Mouse (Mus musculus): ENCODE measurements around the gene Dctn3. TPM values are rescaled to one million over a fixed set of nuclear protein-coding genes. Genes with fewer than 3 reads are reported as not detected.

Gene Dctn3
- polyA plus RNA-seq, 1 experiment from 2014 or later = 122 TPM

GRCm38 (mm10) chr4:41757321-41757720, 34.4 kb upstream of the Dctn3 start:
- H3K4me2 ChIP-seq (replicated peaks) = no peak overlapping the region
- 94% methylated on average over 13 of the region's 13 CpGs for WGBS
- H3K4me3 ChIP-seq (replicated peaks) = no peak overlapping the region
- no peaks in the 10 kb centered on the region for H3K27me3 ChIP-seq (replicated peaks)
- ATAC-seq = no peak
- no peak overlapping the region for H3K27ac ChIP-seq
- 0 out of 2 replicates have a peak, but pooled peaks cover 5% of the 10 kb centered on the region for H3K36me3 ChIP-seq
- H3K4me1 ChIP-seq (replicated peaks) = peaks cover 37% of the 10 kb centered on the region
- H3K9me3 ChIP-seq = no peaks in the 10 kb centered on the region
- H3K9ac ChIP-seq = no peak overlapping the region

DNA sequence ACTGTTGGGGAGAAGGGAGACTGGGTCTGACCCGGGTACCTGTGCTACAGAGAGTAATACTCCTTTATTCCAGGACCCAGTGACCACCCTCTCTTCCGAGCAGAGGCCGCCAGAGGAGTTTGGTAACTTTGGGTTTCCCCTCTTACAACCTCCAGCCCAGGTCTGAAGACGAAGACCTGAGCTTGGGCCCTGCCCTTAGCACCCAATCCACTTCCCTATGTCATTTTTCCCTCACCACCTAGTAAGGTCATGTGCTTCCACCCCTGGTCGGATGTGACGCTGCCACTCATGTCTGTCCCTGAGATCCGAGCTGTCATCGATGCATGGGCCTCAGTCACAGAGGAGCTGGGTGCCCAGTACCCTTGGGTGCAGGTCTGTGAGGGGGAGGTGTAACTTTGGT, 33.5 kb upstream of the Dctn3 start:
- peaks cover 29% of the 10 kb centered on the region for H3K4me1 ChIP-seq (replicated peaks)
- no peaks in the 10 kb centered on the region for H3K9me3 ChIP-seq
- ATAC-seq = no peak
- no peaks in the 10 kb centered on the region for H3K27me3 ChIP-seq (replicated peaks)
- H3K4me3 ChIP-seq (replicated peaks) = peak overlapping the region; percentile 60
- WGBS = 73% methylated on average over 8 of the region's 8 CpGs
- H3K4me2 ChIP-seq (replicated peaks) = peak overlapping the region; percentile 88
- H3K9ac ChIP-seq = peak overlapping the region; percentile 75
- no peak overlapping the region for H3K27ac ChIP-seq
- H3K36me3 ChIP-seq = 0 out of 2 replicates have a peak, but pooled peaks cover 5% of the 10 kb centered on the region

DNA sequence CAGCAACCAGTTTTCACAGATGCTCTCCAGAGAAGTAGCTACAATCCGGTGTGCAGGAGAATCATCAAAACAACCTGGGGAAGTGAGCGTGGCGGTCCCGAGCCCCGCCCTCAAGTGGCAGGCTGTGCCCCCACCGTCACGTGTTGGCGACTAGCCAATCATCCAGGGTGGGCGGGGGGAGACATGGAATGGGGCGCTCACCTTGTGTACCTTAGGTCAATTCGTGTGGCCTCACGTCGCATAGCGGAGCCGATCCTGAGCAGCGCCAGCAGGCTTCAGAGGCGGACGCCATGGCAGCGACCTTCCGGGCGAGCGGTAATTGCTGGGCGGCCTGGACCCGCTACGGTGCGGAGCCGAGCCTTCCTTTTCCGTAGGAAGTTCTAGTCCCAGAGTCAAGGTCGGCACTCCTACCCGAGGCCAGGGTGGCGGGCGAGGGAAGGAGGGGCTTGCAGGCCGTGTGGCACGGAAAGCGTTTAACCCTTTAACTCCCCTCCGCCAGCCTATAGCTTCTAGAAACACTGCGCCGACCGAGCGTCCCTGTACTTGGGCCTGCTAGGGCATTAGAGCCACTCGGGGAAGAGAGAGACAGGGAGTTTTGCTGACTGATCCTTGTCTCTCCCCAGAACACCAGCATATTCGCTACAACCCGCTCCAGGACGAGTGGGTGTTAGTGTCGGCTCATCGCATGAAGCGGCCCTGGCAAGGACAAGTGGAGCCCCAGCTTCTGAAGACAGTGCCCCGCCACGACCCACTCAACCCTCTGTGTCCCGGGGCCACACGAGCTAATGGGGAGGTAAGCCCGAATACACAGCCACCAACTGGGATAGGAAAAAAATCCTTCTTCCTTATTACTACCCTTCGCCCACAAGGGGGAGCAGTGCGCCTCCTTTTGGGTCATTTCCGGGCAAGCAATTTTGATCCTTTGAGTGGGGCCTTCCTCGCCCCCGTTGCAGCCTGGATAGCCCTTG, 32.7 kb upstream of the Dctn3 start, which contains the start of gene Sigmar1:
TSS of gene Sigmar1 (minus strand) at position 820 of the 968 bp plus-strand sequence.
- 0 out of 2 replicates have a peak, but pooled peaks cover 5% of the 10 kb centered on the region for H3K36me3 ChIP-seq
- no peaks in the 10 kb centered on the region for H3K9me3 ChIP-seq
- ATAC-seq = peak; percentile 79
- H3K4me2 ChIP-seq (replicated peaks) = peak within 1 kb of the TSS; percentile 88
- H3K9ac ChIP-seq = peak within 1 kb of the TSS; percentile 75
- peaks cover 22% of the 10 kb centered on the region for H3K4me1 ChIP-seq (replicated peaks)
- H3K27ac ChIP-seq = peak within 1 kb of the TSS; percentile 84
- H3K4me3 ChIP-seq (replicated peaks) = peak within 1 kb of the TSS; percentile 60
- H3K27me3 ChIP-seq (replicated peaks) = no peaks in the 10 kb centered on the region
- under 1% methylated on average over 57 of the region's 57 CpGs for WGBS

GRCm38 (mm10) chr4:41754797-41755337, 31.9 kb upstream of the Dctn3 start, which contains the start of gene Galt:
Galt (plus strand) TSS chr4:41755228.
- H3K9me3 ChIP-seq = no peaks in the 10 kb centered on the region
- peak within 1 kb of the TSS; percentile 88 for H3K4me2 ChIP-seq (replicated peaks)
- 9% methylated on average over 14 of the region's 14 CpGs for WGBS
- peak within 1 kb of the TSS; percentile 60 for H3K4me3 ChIP-seq (replicated peaks)
- peak within 1 kb of the TSS; percentile 84 for H3K27ac ChIP-seq
- H3K27me3 ChIP-seq (replicated peaks) = no peaks in the 10 kb centered on the region
- peak; percentile 67 for ATAC-seq
- peaks cover 19% of the 10 kb centered on the region for H3K4me1 ChIP-seq (replicated peaks)
- H3K9ac ChIP-seq = peak within 1 kb of the TSS; percentile 75
- 0 out of 2 replicates have a peak, but pooled peaks cover 5% of the 10 kb centered on the region for H3K36me3 ChIP-seq

- no peak for ATAC-seq
- H3K4me1 ChIP-seq (replicated peaks) = peaks cover 4% of the 10 kb centered on the region
- no peak overlapping the region for H3K4me2 ChIP-seq (replicated peaks)
- H3K27me3 ChIP-seq (replicated peaks) = no peaks in the 10 kb centered on the region
- 76% methylated on average over 1 of the region's 1 CpGs for WGBS
- no peaks in the 10 kb centered on the region for H3K36me3 ChIP-seq
- no peak overlapping the region for H3K9ac ChIP-seq
- H3K27ac ChIP-seq = no peak overlapping the region
- no peak overlapping the region for H3K4me3 ChIP-seq (replicated peaks)
- H3K9me3 ChIP-seq = no peaks in the 10 kb centered on the region; the same call in 1 of the 2 replicates
Measured at GRCm38 (mm10) chr4:41745021-41745420, 22.1 kb upstream of the Dctn3 start.

DNA sequence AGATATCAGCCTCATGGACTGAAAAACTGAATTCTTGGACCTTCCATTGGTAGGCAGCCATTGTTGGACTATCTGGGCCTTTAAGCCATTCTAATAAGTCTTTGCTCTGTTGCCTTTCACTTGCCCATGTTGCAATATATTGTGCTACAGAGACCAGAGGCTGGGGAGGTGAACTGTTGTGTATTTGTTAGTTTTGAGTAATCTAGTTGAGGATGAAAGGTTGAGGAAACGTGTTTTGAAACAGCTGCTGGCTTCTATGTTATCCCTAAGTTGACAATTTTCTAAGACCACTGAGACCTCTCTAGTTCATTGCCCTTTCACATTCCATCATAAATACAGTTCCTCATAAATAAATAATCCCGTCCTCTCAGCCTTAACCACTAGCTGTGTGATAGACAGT, 21.2 kb upstream of the Dctn3 start:
- H3K4me1 ChIP-seq (replicated peaks) = peaks cover 13% of the 10 kb centered on the region
- H3K36me3 ChIP-seq = 0 out of 2 replicates have a peak, but pooled peaks cover 3% of the 10 kb centered on the region
- H3K4me2 ChIP-seq (replicated peaks) = no peak overlapping the region
- WGBS = 52% methylated on average over 2 of the region's 2 CpGs
- H3K9me3 ChIP-seq = no peaks in the 10 kb centered on the region; the same call in 1 of the 2 replicates
- ATAC-seq = no peak
- no peak overlapping the region for H3K4me3 ChIP-seq (replicated peaks)
- no peak overlapping the region for H3K9ac ChIP-seq
- H3K27me3 ChIP-seq (replicated peaks) = no peaks in the 10 kb centered on the region
- H3K27ac ChIP-seq = no peak overlapping the region

GRCm38 (mm10) chr4:41741158-41741560, 18.2 kb upstream of the Dctn3 start:
- Histone ChIP-seq H3K27me3 (replicated peaks) (no peaks in the 10 kb centered on the region), H3K4me2 (replicated peaks) (peak overlapping the region; percentile 88), H3K9me3 (no peaks in the 10 kb centered on the region), H3K27ac (peak overlapping the region; percentile 87), H3K9ac (peak overlapping the region; percentile 83), H3K4me1 (replicated peaks) (peaks cover 13% of the 10 kb centered on the region), H3K36me3 (0 out of 2 replicates have a peak, but pooled peaks cover 4% of the 10 kb centered on the region), H3K4me3 (replicated peaks) (peak overlapping the region; percentile 81)
- ATAC-seq = peak; percentile 97
- WGBS = under 1% methylated on average over 27 of the region's 27 CpGs

DNA sequence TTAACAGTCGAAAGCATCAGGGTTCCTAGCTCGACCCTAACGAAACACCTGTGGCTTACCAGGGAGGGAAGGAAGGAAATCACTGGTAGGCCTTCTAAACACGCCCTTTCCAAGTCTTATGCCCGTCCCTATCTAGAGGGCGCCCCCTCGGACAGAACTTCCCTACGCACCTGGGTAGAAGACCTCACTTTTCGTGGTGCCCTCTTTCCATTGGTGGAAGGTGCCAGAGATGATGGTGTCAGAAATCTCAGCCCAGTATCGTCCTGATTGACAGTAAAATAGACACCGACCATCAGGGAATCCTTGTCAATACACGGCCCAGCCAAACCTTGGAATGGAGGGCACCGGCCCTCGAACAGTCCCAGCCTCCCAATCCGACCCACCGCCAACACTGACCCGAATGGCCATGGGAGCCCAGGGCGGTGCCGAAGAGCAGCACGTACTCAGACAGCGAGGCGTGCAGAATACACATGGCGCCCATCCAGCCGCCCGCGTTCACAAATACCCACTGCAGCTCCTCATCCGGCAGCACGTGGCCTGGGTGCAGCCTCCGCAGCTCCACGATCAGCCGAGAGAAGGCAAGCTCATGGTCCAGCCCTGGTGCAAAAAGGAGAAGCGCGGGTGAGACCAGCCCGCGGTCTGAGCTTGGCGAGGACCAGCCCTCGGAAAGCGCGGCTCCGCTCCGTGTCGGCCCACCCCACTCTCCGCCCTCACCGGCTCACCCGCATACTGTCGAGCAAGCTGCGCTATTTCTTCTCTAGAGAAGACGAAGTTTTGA, 17.6 kb upstream of the Dctn3 start:
- Histone ChIP-seq H3K36me3 (0 out of 2 replicates have a peak, but pooled peaks cover 4% of the 10 kb centered on the region), H3K9ac (peak overlapping the region; percentile 83), H3K9me3 (no peaks in the 10 kb centered on the region), H3K4me3 (replicated peaks) (peak overlapping the region; percentile 81), H3K4me2 (replicated peaks) (peak overlapping the region; percentile 88), H3K27ac (peak overlapping the region; percentile 87), H3K4me1 (replicated peaks) (peaks cover 13% of the 10 kb centered on the region), H3K27me3 (replicated peaks) (no peaks in the 10 kb centered on the region)
- WGBS = under 1% methylated on average over 47 of the region's 48 CpGs
- ATAC-seq = peak; percentile 84

- Histone ChIP-seq H3K36me3 (0 out of 2 replicates have a peak, but pooled peaks cover 4% of the 10 kb centered on the region), H3K4me1 (replicated peaks) (peaks cover 13% of the 10 kb centered on the region), H3K4me3 (replicated peaks) (no peak overlapping the region), H3K4me2 (replicated peaks) (peak overlapping the region; percentile 88; the same call in 1 of the 2 replicates), H3K27me3 (replicated peaks) (no peaks in the 10 kb centered on the region), H3K9ac (no peak overlapping the region), H3K27ac (no peak overlapping the region), H3K9me3 (no peaks in the 10 kb centered on the region)
- 97% methylated on average over 13 of the region's 13 CpGs for WGBS
- ATAC-seq = no peak
Measured at GRCm38 (mm10) chr4:41739260-41739659, 16.3 kb upstream of the Dctn3 start.

DNA sequence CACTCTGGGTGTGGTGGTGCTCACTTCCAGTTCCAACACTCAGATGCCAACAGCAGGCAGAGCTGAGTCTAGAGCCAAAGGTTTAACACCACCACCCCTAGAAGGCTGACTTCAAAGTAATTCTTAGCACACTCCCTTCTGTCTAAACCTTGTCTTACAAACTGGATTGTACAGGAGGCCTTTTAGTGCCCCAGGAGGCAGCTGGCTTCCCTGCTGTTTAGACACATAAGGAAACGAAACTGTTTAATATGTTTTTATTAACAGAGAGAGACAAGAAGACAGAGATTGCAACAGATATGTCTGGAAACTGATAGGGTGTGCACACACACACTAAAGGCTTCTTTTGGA, 15.3 kb upstream of the Dctn3 start:
- no peak for ATAC-seq
- H3K4me1 ChIP-seq (replicated peaks) = peaks cover 13% of the 10 kb centered on the region
- 0 out of 2 replicates have a peak, but pooled peaks cover 4% of the 10 kb centered on the region for H3K36me3 ChIP-seq
- H3K9me3 ChIP-seq = no peaks in the 10 kb centered on the region
- 0 out of 2 replicates have a peak overlapping the region, but pooled peaks have one; percentile 17 for H3K27ac ChIP-seq
- H3K27me3 ChIP-seq (replicated peaks) = 0 out of 2 replicates have a peak, but pooled peaks cover 2% of the 10 kb centered on the region
- no peak overlapping the region for H3K4me3 ChIP-seq (replicated peaks)
- H3K4me2 ChIP-seq (replicated peaks) = no peak overlapping the region
- WGBS = 59% methylated on average over 1 of the region's 1 CpGs
- H3K9ac ChIP-seq = no peak overlapping the region

- Histone ChIP-seq H3K9ac (no peak overlapping the region), H3K4me2 (replicated peaks) (no peak overlapping the region), H3K27ac (0 out of 2 replicates have a peak overlapping the region, but pooled peaks have one; percentile 17), H3K27me3 (replicated peaks) (peaks cover 6% of the 10 kb centered on the region), H3K36me3 (0 out of 2 replicates have a peak, but pooled peaks cover 4% of the 10 kb centered on the region), H3K4me1 (replicated peaks) (peaks cover 13% of the 10 kb centered on the region), H3K4me3 (replicated peaks) (no peak overlapping the region), H3K9me3 (no peaks in the 10 kb centered on the region)
- 30% methylated on average over 8 of the region's 8 CpGs for WGBS
- ATAC-seq = no peak
Measured at GRCm38 (mm10) chr4:41737602-41738255, 14.8 kb upstream of the Dctn3 start.
